Mouse (Mus musculus): ENCODE measurements around the gene Mis12. TPM values are rescaled to one million over a fixed set of nuclear protein-coding genes. Genes with fewer than 3 reads are reported as not detected.
A peak's percentile ranks its signal among the peaks of the same experiment; 100 is the strongest.

The Mis12 gene
- polyA plus RNA-seq, 1 experiment from 2014 or later: 24.3 TPM

- Histone ChIP-seq H3K27me3 (ENCODE audit: control insufficient read depth, insufficient read depth, low read length) (no peaks in the 10 kb centered on the region), H3K27ac (no peak overlapping the region), H3K9ac (no peak overlapping the region), H3K9me3 (ENCODE audit: control insufficient read depth, low read length) (no peaks in the 10 kb centered on the region), H3K4me2 (replicated peaks) (no peak overlapping the region), H3K4me1 (replicated peaks; ENCODE audit: control insufficient read depth, insufficient read depth, low read length) (no peaks in the 10 kb centered on the region), H3K36me3 (replicated peaks; ENCODE audit: control insufficient read depth, insufficient read depth) (no peaks in the 10 kb centered on the region), H3K4me3 (replicated peaks; ENCODE audit: low read length) (no peak overlapping the region)
- DNase-seq (ENCODE audit: low spot score) (no peak), ATAC-seq (ENCODE audit: low FRiP score) (no peak)
- WGBS: 96% methylated on average over 5 of the region's 5 CpGs
Observed at GRCm38 (mm10) chr11:71039526-71040298, 20.3 kb downstream of the Mis12 start.

GRCm38 (mm10) chr11:71052554-71052953, 33.1 kb downstream of the Mis12 start:
- WGBS: 3% methylated on average over 1 of the region's 1 CpGs

GRCm38 (mm10) chr11:71076342-71076741, 56.9 kb downstream of the Mis12 start:
- Histone ChIP-seq H3K27ac (no peak overlapping the region), H3K9me3 (ENCODE audit: control insufficient read depth, low read length) (no peaks in the 10 kb centered on the region; the same call in 1 of the 2 replicates), H3K27me3 (ENCODE audit: control insufficient read depth, insufficient read depth, low read length) (no peaks in the 10 kb centered on the region), H3K4me3 (replicated peaks; ENCODE audit: low read length) (no peak overlapping the region), H3K36me3 (replicated peaks; ENCODE audit: control insufficient read depth, insufficient read depth) (no peaks in the 10 kb centered on the region), H3K4me2 (replicated peaks) (no peak overlapping the region), H3K4me1 (replicated peaks; ENCODE audit: control insufficient read depth, insufficient read depth, low read length) (no peaks in the 10 kb centered on the region), H3K9ac (no peak overlapping the region)
- WGBS: 89% methylated on average over 1 of the region's 1 CpGs
- ATAC-seq (ENCODE audit: low FRiP score) (no peak), DNase-seq (ENCODE audit: low spot score) (no peak)

More at GRCm38 (mm10) chr11:71052554-71052953, 33.1 kb downstream of the Mis12 start:
- no peaks in the 10 kb centered on the region for H3K27me3 ChIP-seq (ENCODE audit: control insufficient read depth, insufficient read depth, low read length)
- no peak overlapping the region for H3K4me3 ChIP-seq (replicated peaks; ENCODE audit: low read length)
- no peak overlapping the region for H3K4me2 ChIP-seq (replicated peaks)
- no peaks in the 10 kb centered on the region for H3K9me3 ChIP-seq (ENCODE audit: control insufficient read depth, low read length)
- no peaks in the 10 kb centered on the region for H3K4me1 ChIP-seq (replicated peaks; ENCODE audit: control insufficient read depth, insufficient read depth, low read length)
- peak; percentile 79 for DNase-seq (ENCODE audit: low spot score)
- no peak overlapping the region for H3K27ac ChIP-seq
- no peaks in the 10 kb centered on the region for H3K36me3 ChIP-seq (replicated peaks; ENCODE audit: control insufficient read depth, insufficient read depth)
- no peak for ATAC-seq (ENCODE audit: low FRiP score)
- H3K9ac ChIP-seq: no peak overlapping the region

Other genes starting within 250 kb of the Mis12 start
- not detected in 2 replicates for gene Scimp, start 207.0 kb upstream of the Mis12 start, polyA plus RNA-seq (2014; fragmentation: Nextera tagmentation; extraction: Ambion mirVana)
- gene Rabep1, start 174.8 kb upstream of the Mis12 start, polyA plus RNA-seq (2014; fragmentation: Nextera tagmentation; extraction: Ambion mirVana): 77.5 and 86.4 TPM in 2 replicates
- gene Nup88, start 49.6 kb upstream of the Mis12 start, polyA plus RNA-seq (2014; fragmentation: Nextera tagmentation; extraction: Ambion mirVana): 117 and 119 TPM in 2 replicates
- gene Rpain, start 49.4 kb upstream of the Mis12 start, polyA plus RNA-seq (2014; fragmentation: Nextera tagmentation; extraction: Ambion mirVana): 65.7 and 67.8 TPM in 2 replicates
- 171 and 174 TPM in 2 replicates for gene C1qbp, start 36.6 kb upstream of the Mis12 start, polyA plus RNA-seq (2014; fragmentation: Nextera tagmentation; extraction: Ambion mirVana)
- 15.7 and 16.5 TPM in 2 replicates for gene Dhx33, start 15.2 kb upstream of the Mis12 start, polyA plus RNA-seq (2014; fragmentation: Nextera tagmentation; extraction: Ambion mirVana)
- gene Derl2, start 230 bp downstream of the Mis12 start, polyA plus RNA-seq (2014; fragmentation: Nextera tagmentation; extraction: Ambion mirVana): 30.2 and 37.1 TPM in 2 replicates
- 298 and 315 TPM in 2 replicates for gene 6330403K07Rik, start 13.9 kb downstream of the Mis12 start, polyA plus RNA-seq (2014; fragmentation: Nextera tagmentation; extraction: Ambion mirVana)
- gene Nlrp1a, start 125.1 kb downstream of the Mis12 start, polyA plus RNA-seq (2014; fragmentation: Nextera tagmentation; extraction: Ambion mirVana): 0.07 TPM in 2 replicates
- gene Nlrp1b, start 211.1 kb downstream of the Mis12 start, polyA plus RNA-seq (2014; fragmentation: Nextera tagmentation; extraction: Ambion mirVana): not detected in 2 replicates